Mouse (Mus musculus): ENCODE measurements around the gene Gpatch4. TPM values are rescaled to one million over a fixed set of nuclear protein-coding genes. Genes with fewer than 3 reads are reported as not detected.

The Gpatch4 gene
- 19.3 and 21.3 TPM in 2 replicates for polyA plus RNA-seq (2015; fragmentation: Nextera tagmentation; extraction: Ambion mirVana)

DNA sequence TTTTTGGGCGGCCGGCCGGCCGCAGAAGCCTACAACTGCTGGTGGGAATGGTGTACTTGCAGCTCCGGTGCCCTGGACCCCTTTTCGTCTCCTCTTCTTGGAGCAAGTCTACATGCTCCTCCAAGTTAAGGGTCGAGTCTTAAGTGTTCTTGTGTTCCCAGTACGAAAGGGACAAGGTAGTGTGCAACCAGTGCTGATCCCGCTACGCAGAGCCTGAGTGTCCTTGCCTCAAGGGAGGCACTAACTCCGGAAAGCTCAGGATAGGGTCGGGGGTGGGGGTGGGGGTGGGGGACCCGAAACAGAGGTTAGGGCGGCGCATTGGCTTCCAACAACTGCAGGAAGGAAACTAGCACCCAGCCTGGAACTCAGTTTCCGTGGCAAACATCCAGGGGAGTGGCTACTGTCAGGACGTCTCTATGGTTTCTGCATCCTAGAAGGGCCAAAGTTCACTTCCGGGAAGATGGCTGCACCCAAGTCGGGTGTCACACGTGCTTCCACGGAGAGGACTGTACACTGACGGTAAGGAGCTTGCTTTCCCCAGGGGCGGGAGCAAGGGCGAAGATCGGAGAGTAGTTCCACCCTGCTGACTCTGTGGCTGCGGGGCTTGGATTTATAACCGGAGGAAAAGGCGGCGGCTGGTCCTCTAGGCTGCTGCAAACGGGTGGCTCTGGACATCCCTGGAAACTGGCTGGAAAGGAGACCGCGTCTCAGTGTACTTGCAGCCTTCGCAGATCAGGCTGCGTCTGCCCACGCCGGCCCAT is at the start of gene Gpatch4:
Gene Gpatch4, plus strand, starts transcription at position 448 of the 761 bp plus-strand sequence.
- WGBS: 9% methylated on average over 36 of the region's 36 CpGs
- peak within 1 kb of the TSS; percentile 63 for H3K9ac ChIP-seq (ENCODE audit: low read length)
- peak; percentile 91 for ATAC-seq (replicated peaks; ENCODE audit: extremely low read depth, insufficient read depth, low FRiP score)
- H3K9me3 ChIP-seq (replicated peaks; ENCODE audit: control insufficient read depth, low read length): no peaks in the 10 kb centered on the region
- peak within 1 kb of the TSS; percentile 66 for H3K4me3 ChIP-seq (ENCODE audit: low read length)
- peak within 1 kb of the TSS; percentile 88 for H3K4me2 ChIP-seq (ENCODE audit: low read depth, low read length)
- peaks cover 9% of the 10 kb centered on the region for H3K4me1 ChIP-seq (ENCODE audit: control insufficient read depth, insufficient read depth, low read length)
- peak within 1 kb of the TSS; percentile 56 for H3K27ac ChIP-seq (ENCODE audit: low read length)
- H3K36me3 ChIP-seq (ENCODE audit: control insufficient read depth, insufficient read depth): no peaks in the 10 kb centered on the region
- H3K27me3 ChIP-seq (ENCODE audit: control insufficient read depth, insufficient read depth, low read length): 0 out of 2 replicates have a peak, but pooled peaks cover 7% of the 10 kb centered on the region

- H3K9me3 ChIP-seq (replicated peaks; ENCODE audit: control insufficient read depth, low read length): no peaks in the 10 kb centered on the region
- WGBS: 1% methylated on average over 6 of the region's 6 CpGs
- peaks cover 4% of the 10 kb centered on the region for H3K4me1 ChIP-seq (ENCODE audit: control insufficient read depth, insufficient read depth, low read length)
- no peaks in the 10 kb centered on the region for H3K36me3 ChIP-seq (ENCODE audit: control insufficient read depth, insufficient read depth)
- no peak for ATAC-seq (replicated peaks; ENCODE audit: extremely low read depth, insufficient read depth, low FRiP score)
- peaks cover 91% of the 10 kb centered on the region for H3K27me3 ChIP-seq (ENCODE audit: control insufficient read depth, insufficient read depth, low read length)
- H3K9ac ChIP-seq (ENCODE audit: low read length): no peak overlapping the region
- no peak overlapping the region for H3K27ac ChIP-seq (ENCODE audit: low read length)
- no peak overlapping the region for H3K4me2 ChIP-seq (ENCODE audit: low read depth, low read length)
- no peak overlapping the region for H3K4me3 ChIP-seq (ENCODE audit: low read length)
These were observed 49.5 kb upstream of the Gpatch4 start for GRCm38 (mm10) chr3:87993436-87993835.

DNA sequence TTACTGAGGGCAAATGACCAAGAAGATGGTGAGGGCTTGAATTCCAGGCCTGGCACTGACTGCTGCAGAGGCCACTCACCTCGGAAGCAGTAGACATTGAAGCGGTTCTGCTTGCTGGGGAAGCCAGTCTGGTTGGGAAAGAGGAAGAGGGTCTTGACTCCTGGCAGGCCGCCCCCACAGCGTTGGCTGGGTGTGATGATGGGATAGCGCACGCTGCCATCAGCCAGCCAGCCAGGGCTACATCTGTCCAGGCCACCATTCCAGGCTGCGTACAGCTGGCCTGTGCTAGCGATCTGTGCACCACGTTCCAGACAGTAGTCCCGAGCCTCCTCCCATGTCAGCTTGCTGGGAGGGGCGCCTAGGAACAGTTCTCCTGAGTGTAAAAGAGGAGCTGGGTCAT is 47.6 kb upstream of the Gpatch4 start:
- Histone ChIP-seq H3K9ac (ENCODE audit: low read length) (no peak overlapping the region), H3K9me3 (replicated peaks; ENCODE audit: control insufficient read depth, low read length) (no peaks in the 10 kb centered on the region), H3K4me2 (ENCODE audit: low read depth, low read length) (no peak overlapping the region), H3K27ac (ENCODE audit: low read length) (no peak overlapping the region), H3K36me3 (ENCODE audit: control insufficient read depth, insufficient read depth) (no peaks in the 10 kb centered on the region), H3K27me3 (ENCODE audit: control insufficient read depth, insufficient read depth, low read length) (peaks cover 95% of the 10 kb centered on the region), H3K4me3 (ENCODE audit: low read length) (no peak overlapping the region), H3K4me1 (ENCODE audit: control insufficient read depth, insufficient read depth, low read length) (peaks cover 15% of the 10 kb centered on the region)
- WGBS: 29% methylated on average over 11 of the region's 11 CpGs
- ATAC-seq (replicated peaks; ENCODE audit: extremely low read depth, insufficient read depth, low FRiP score): no peak

GRCm38 (mm10) chr3:87996401-87996800 is 46.5 kb upstream of the Gpatch4 start:
- no peaks in the 10 kb centered on the region for H3K9me3 ChIP-seq (replicated peaks; ENCODE audit: control insufficient read depth, low read length)
- no peak overlapping the region for H3K9ac ChIP-seq (ENCODE audit: low read length)
- H3K27ac ChIP-seq (ENCODE audit: low read length): no peak overlapping the region
- WGBS: 5% methylated on average over 15 of the region's 15 CpGs
- no peaks in the 10 kb centered on the region for H3K36me3 ChIP-seq (ENCODE audit: control insufficient read depth, insufficient read depth)
- no peak overlapping the region for H3K4me2 ChIP-seq (ENCODE audit: low read depth, low read length)
- ATAC-seq (replicated peaks; ENCODE audit: extremely low read depth, insufficient read depth, low FRiP score): no peak
- H3K4me3 ChIP-seq (ENCODE audit: low read length): no peak overlapping the region
- H3K27me3 ChIP-seq (ENCODE audit: control insufficient read depth, insufficient read depth, low read length): peaks cover 97% of the 10 kb centered on the region
- peaks cover 18% of the 10 kb centered on the region for H3K4me1 ChIP-seq (ENCODE audit: control insufficient read depth, insufficient read depth, low read length)

- H3K9ac ChIP-seq (ENCODE audit: low read length): peak overlapping the region; percentile 53
- no peaks in the 10 kb centered on the region for H3K36me3 ChIP-seq (ENCODE audit: control insufficient read depth, insufficient read depth)
- WGBS: under 1% methylated on average over 49 of the region's 49 CpGs
- H3K4me2 ChIP-seq (ENCODE audit: low read depth, low read length): peak overlapping the region; percentile 60
- no peak overlapping the region for H3K27ac ChIP-seq (ENCODE audit: low read length)
- peaks cover 100% of the 10 kb centered on the region for H3K27me3 ChIP-seq (ENCODE audit: control insufficient read depth, insufficient read depth, low read length)
- H3K4me1 ChIP-seq (ENCODE audit: control insufficient read depth, insufficient read depth, low read length): peaks cover 18% of the 10 kb centered on the region
- H3K9me3 ChIP-seq (replicated peaks; ENCODE audit: control insufficient read depth, low read length): no peaks in the 10 kb centered on the region
- peak overlapping the region; percentile 46 for H3K4me3 ChIP-seq (ENCODE audit: low read length)
- ATAC-seq (replicated peaks; ENCODE audit: extremely low read depth, insufficient read depth, low FRiP score): no peak
These were observed 45.8 kb upstream of the Gpatch4 start for GRCm38 (mm10) chr3:87996971-87997614.

GRCm38 (mm10) chr3:87998747-87999146 is 44.2 kb upstream of the Gpatch4 start:
- H3K4me1 ChIP-seq (ENCODE audit: control insufficient read depth, insufficient read depth, low read length): peaks cover 18% of the 10 kb centered on the region
- H3K27me3 ChIP-seq (ENCODE audit: control insufficient read depth, insufficient read depth, low read length): peaks cover 96% of the 10 kb centered on the region
- no peaks in the 10 kb centered on the region for H3K36me3 ChIP-seq (ENCODE audit: control insufficient read depth, insufficient read depth)
- H3K4me3 ChIP-seq (ENCODE audit: low read length): no peak overlapping the region
- no peak overlapping the region for H3K27ac ChIP-seq (ENCODE audit: low read length)
- no peak overlapping the region for H3K4me2 ChIP-seq (ENCODE audit: low read depth, low read length)
- no peaks in the 10 kb centered on the region for H3K9me3 ChIP-seq (replicated peaks; ENCODE audit: control insufficient read depth, low read length)
- H3K9ac ChIP-seq (ENCODE audit: low read length): no peak overlapping the region
- 8% methylated on average over 7 of the region's 7 CpGs for WGBS
- no peak for ATAC-seq (replicated peaks; ENCODE audit: extremely low read depth, insufficient read depth, low FRiP score)

- H3K4me3 ChIP-seq (ENCODE audit: low read length): peak overlapping the region; percentile 46
- H3K27ac ChIP-seq (ENCODE audit: low read length): no peak overlapping the region
- no peaks in the 10 kb centered on the region for H3K36me3 ChIP-seq (ENCODE audit: control insufficient read depth, insufficient read depth)
- H3K4me1 ChIP-seq (ENCODE audit: control insufficient read depth, insufficient read depth, low read length): peaks cover 18% of the 10 kb centered on the region
- H3K4me2 ChIP-seq (ENCODE audit: low read depth, low read length): peak overlapping the region; percentile 67
- peaks cover 92% of the 10 kb centered on the region for H3K27me3 ChIP-seq (ENCODE audit: control insufficient read depth, insufficient read depth, low read length)
- no peak overlapping the region for H3K9ac ChIP-seq (ENCODE audit: low read length)
- ATAC-seq (replicated peaks; ENCODE audit: extremely low read depth, insufficient read depth, low FRiP score): no peak
- 1% methylated on average over 38 of the region's 38 CpGs for WGBS
- no peaks in the 10 kb centered on the region for H3K9me3 ChIP-seq (replicated peaks; ENCODE audit: control insufficient read depth, low read length)
These were observed 43.5 kb upstream of the Gpatch4 start for GRCm38 (mm10) chr3:87999243-87999895.

DNA sequence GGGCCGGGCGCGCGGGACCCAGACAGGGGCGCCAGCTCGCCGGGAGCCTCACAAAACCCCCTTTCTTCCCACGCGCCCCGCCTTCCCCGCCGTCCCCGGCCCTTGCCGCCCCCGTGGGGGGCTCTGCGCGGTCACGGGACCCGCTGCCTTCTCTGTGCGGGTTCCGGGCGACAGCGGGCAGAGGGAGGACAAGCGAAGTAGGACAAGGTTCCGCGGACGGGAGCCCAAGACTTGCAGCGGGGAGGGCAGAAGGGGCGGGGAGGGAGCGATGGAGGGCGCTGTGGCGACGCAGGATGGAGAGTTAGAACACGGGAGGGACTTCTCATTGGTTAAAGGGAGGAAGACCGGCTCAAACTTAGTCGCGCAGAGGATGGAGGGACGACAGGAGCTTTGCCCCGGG is 42.7 kb upstream of the Gpatch4 start, which contains the start of gene Bcan:
Gene Bcan, minus strand, starts transcription at position 50 of the 400 bp plus-strand sequence.
- Histone ChIP-seq H3K4me3 (ENCODE audit: low read length) (peak within 1 kb of the TSS; percentile 46), H3K9ac (ENCODE audit: low read length) (peak within 1 kb of the TSS; percentile 33), H3K27me3 (ENCODE audit: control insufficient read depth, insufficient read depth, low read length) (peaks cover 84% of the 10 kb centered on the region), H3K4me2 (ENCODE audit: low read depth, low read length) (peak within 1 kb of the TSS; percentile 67), H3K9me3 (replicated peaks; ENCODE audit: control insufficient read depth, low read length) (no peaks in the 10 kb centered on the region), H3K27ac (ENCODE audit: low read length) (no peak within 1 kb of the TSS), H3K36me3 (ENCODE audit: control insufficient read depth, insufficient read depth) (no peaks in the 10 kb centered on the region), H3K4me1 (ENCODE audit: control insufficient read depth, insufficient read depth, low read length) (peaks cover 18% of the 10 kb centered on the region)
- WGBS: 1% methylated on average over 39 of the region's 39 CpGs
- no peak for ATAC-seq (replicated peaks; ENCODE audit: extremely low read depth, insufficient read depth, low FRiP score)
